Mouse (Mus musculus): ENCODE data around the gene Ccdc157. TPM values are rescaled to one million over a fixed set of nuclear protein-coding genes. Genes with fewer than 3 reads are reported as not detected.
A peak's percentile ranks its signal among the peaks of the same experiment; 100 is the strongest.

The Ccdc157 gene
- polyA plus RNA-seq, 1 experiment from 2014 or later, result 7.3 TPM

DNA sequence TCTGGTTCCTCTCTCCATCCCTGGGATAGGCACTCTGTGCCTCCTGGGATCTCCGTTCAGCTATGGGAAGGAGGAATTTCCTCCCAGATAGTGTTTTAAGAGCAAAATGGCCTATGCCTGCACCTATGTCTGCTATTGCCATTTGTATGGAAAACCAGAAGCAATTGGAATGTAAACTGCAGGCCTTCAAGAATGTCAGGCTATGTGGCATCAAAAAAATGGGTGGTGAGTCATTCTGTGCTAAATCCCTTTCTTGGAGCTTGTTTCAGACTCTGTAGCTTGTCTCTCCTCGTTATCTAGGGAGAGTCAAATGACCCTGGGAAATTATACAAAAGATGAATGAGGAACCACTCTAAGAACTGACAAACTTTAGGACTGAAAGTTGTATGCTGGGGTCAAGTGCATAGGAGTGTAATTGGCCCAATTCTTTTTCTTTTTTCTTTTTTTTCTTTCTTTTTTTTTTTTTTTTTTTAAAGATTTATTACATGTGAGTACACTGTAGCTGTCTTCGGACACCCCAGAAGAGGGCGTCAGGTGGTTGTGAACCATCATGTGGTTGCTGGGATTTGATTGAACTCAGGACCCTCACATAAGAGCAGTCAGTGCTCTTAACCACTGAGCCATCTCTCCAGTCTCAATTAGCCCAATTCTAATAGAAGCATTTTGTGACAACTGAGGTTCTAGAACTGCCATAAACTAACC, 24.3 kb upstream of the Ccdc157 start:
- H3K4me1 ChIP-seq (ENCODE audit: insufficient read depth, low read depth, low read length), result peaks cover 14% of the 10 kb centered on the region; the same call in 1 of the 2 replicates
- no peak for DNase-seq (ENCODE audit: low spot score)
- H3K9ac ChIP-seq (replicated peaks; ENCODE audit: low read depth), result no peak overlapping the region
- H3K9me3 ChIP-seq (ENCODE audit: low read length), result no peaks in the 10 kb centered on the region
- H3K36me3 ChIP-seq (ENCODE audit: insufficient read depth, low read length), result peaks cover 14% of the 10 kb centered on the region
- H3K27ac ChIP-seq (ENCODE audit: low read length), result no peak overlapping the region
- WGBS, result 61% methylated on average over 4 of the region's 4 CpGs
- no peak for ATAC-seq
- H3K27me3 ChIP-seq (replicated peaks; ENCODE audit: insufficient read depth, low read length), result no peaks in the 10 kb centered on the region
- H3K4me3 ChIP-seq (ENCODE audit: low read depth, low read length), result no peak overlapping the region
- H3K4me2 ChIP-seq (replicated peaks; ENCODE audit: low read depth, low read length), result no peak overlapping the region
- TF ChIP-seq CTCF (IDR thresholded peaks at IDR 0.05) (peak; percentile 26), EP300 (IDR thresholded peaks at IDR 0.05) (no peak)

GRCm38 (mm10) chr11:4183511-4183910, 23.4 kb upstream of the Ccdc157 start:
- TF ChIP-seq CTCF (IDR thresholded peaks at IDR 0.05) (no peak), EP300 (IDR thresholded peaks at IDR 0.05) (no peak)
- H3K27ac ChIP-seq (ENCODE audit: low read length), result peak overlapping the region; percentile 43; the same call in 1 of the 2 replicates
- DNase-seq (ENCODE audit: low spot score), result no peak
- no peak overlapping the region for H3K9ac ChIP-seq (replicated peaks; ENCODE audit: low read depth)
- peaks cover 22% of the 10 kb centered on the region for H3K36me3 ChIP-seq (ENCODE audit: insufficient read depth, low read length)
- ATAC-seq, result no peak
- peaks cover 14% of the 10 kb centered on the region; the same call in 1 of the 2 replicates for H3K4me1 ChIP-seq (ENCODE audit: insufficient read depth, low read depth, low read length)
- no peaks in the 10 kb centered on the region for H3K9me3 ChIP-seq (ENCODE audit: low read length)
- H3K4me2 ChIP-seq (replicated peaks; ENCODE audit: low read depth, low read length), result no peak overlapping the region
- no peak overlapping the region for H3K4me3 ChIP-seq (ENCODE audit: low read depth, low read length)
- no peaks in the 10 kb centered on the region for H3K27me3 ChIP-seq (replicated peaks; ENCODE audit: insufficient read depth, low read length)

DNA sequence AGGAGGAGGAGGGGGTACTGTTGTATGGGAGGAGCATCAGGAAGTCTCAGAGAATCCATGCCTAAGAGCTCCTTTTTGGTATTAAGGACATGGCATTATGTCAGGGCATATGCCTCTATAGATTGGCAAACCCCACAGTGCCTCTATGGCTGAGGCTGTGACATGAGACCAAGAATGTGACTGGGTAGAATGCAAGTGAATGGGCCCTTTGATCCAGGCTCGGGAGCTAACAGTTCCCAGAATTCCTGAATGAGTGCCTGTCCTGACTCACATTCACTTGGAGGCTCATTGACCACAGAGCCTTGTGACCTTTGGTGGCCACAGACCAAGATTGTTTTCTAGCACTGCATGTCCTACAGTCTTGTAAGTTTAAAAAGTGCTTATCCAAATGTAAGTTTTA, 22.0 kb upstream of the Ccdc157 start:
- Histone ChIP-seq H3K36me3 (ENCODE audit: insufficient read depth, low read length) (peaks cover 36% of the 10 kb centered on the region), H3K4me3 (ENCODE audit: low read depth, low read length) (no peak overlapping the region)
- 19% methylated on average over 1 of the region's 1 CpGs for WGBS

DNA sequence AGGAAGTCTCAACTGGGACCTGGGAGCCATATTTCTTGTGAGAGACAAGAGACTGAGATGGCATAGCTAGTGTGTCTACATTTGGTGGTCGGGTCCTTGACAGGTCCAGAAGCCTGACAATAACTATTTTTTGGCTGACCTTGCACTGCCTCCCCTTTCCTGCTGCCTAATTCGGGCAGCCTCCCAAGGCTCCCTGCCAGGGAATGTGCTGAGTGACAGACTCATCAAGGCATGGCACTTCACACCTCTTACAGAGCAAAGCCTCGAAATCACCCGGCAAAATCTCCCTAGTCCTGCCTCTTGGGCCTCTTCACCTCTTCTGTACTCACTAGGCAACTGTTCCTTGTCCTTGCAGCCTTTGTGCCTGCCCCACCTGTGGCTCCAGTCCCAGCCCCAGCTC, 17.6 kb upstream of the Ccdc157 start:
- H3K27ac ChIP-seq (ENCODE audit: low read length), result no peak overlapping the region
- peak; percentile 9; the same call in 1 of the 2 replicates for ATAC-seq

More for the DNA sequence above, 22.0 kb upstream of the Ccdc157 start:
- no peak overlapping the region for H3K9ac ChIP-seq (replicated peaks; ENCODE audit: low read depth)
- no peak overlapping the region for H3K4me2 ChIP-seq (replicated peaks; ENCODE audit: low read depth, low read length)
- H3K4me1 ChIP-seq (ENCODE audit: insufficient read depth, low read depth, low read length), result no peaks in the 10 kb centered on the region
- no peaks in the 10 kb centered on the region for H3K27me3 ChIP-seq (replicated peaks; ENCODE audit: insufficient read depth, low read length)
- no peak for TF ChIP-seq CTCF (IDR thresholded peaks at IDR 0.05)
- no peak for TF ChIP-seq EP300 (IDR thresholded peaks at IDR 0.05)
- H3K9me3 ChIP-seq (ENCODE audit: low read length), result no peaks in the 10 kb centered on the region
- ATAC-seq, result no peak
- no peak for DNase-seq (ENCODE audit: low spot score)
- no peak overlapping the region for H3K27ac ChIP-seq (ENCODE audit: low read length)

GRCm38 (mm10) chr11:4174586-4174985, 14.5 kb upstream of the Ccdc157 start:
- H3K36me3 ChIP-seq (ENCODE audit: insufficient read depth, low read length), result peaks cover 72% of the 10 kb centered on the region
- no peaks in the 10 kb centered on the region for H3K4me1 ChIP-seq (ENCODE audit: insufficient read depth, low read depth, low read length)
- no peak for DNase-seq (ENCODE audit: low spot score)
- WGBS, result 74% methylated on average over 5 of the region's 5 CpGs
- no peak for ATAC-seq
- no peak overlapping the region for H3K4me3 ChIP-seq (ENCODE audit: low read depth, low read length)
- no peak overlapping the region for H3K9ac ChIP-seq (replicated peaks; ENCODE audit: low read depth)
- H3K4me2 ChIP-seq (replicated peaks; ENCODE audit: low read depth, low read length), result no peak overlapping the region
- H3K9me3 ChIP-seq (ENCODE audit: low read length), result no peaks in the 10 kb centered on the region
- no peak overlapping the region for H3K27ac ChIP-seq (ENCODE audit: low read length)
- no peaks in the 10 kb centered on the region for H3K27me3 ChIP-seq (replicated peaks; ENCODE audit: insufficient read depth, low read length)
- TF ChIP-seq EP300 (IDR thresholded peaks at IDR 0.05) (no peak), CTCF (IDR thresholded peaks at IDR 0.05) (no peak)

More for the DNA sequence above, 17.6 kb upstream of the Ccdc157 start:
- peaks cover 71% of the 10 kb centered on the region for H3K36me3 ChIP-seq (ENCODE audit: insufficient read depth, low read length)
- TF ChIP-seq EP300 (IDR thresholded peaks at IDR 0.05) (no peak), CTCF (IDR thresholded peaks at IDR 0.05) (no peak)
- no peak overlapping the region for H3K4me2 ChIP-seq (replicated peaks; ENCODE audit: low read depth, low read length)
- DNase-seq (ENCODE audit: low spot score), result no peak
- no peak overlapping the region for H3K9ac ChIP-seq (replicated peaks; ENCODE audit: low read depth)
- no peak overlapping the region for H3K4me3 ChIP-seq (ENCODE audit: low read depth, low read length)
- H3K9me3 ChIP-seq (ENCODE audit: low read length), result no peaks in the 10 kb centered on the region
- H3K4me1 ChIP-seq (ENCODE audit: insufficient read depth, low read depth, low read length), result no peaks in the 10 kb centered on the region
- WGBS, result 56% methylated on average over 4 of the region's 4 CpGs
- no peaks in the 10 kb centered on the region for H3K27me3 ChIP-seq (replicated peaks; ENCODE audit: insufficient read depth, low read length)

DNA sequence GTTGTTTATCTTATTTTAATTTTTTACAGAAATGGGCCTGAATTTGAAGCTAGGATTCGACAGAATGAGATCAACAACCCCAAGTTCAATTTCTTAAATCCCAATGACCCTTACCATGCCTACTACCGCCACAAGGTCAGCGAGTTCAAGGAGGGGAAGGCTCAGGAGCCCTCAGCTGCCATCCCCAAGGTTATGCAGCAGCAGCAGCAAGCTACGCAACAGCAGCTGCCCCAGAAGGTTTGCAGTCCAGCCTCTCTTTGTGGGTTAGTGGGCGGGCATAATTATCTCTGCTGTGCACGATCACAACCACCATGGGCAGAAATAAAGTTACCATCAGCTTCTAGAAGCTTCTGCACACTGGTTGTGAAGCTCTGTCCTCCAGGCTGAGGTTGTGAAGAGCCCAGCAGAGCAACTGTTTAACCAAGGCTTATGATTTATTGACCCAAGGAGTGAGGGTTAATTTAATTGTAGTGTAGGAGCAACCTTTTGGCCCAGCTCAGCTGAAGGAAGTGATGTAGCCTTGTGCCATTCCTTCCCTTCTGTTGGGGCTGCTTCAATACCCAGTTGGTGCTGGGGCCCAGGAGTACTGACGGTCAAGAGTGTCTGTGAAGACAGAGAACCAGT, 6.5 kb upstream of the Ccdc157 start:
- Histone ChIP-seq H3K27me3 (replicated peaks; ENCODE audit: insufficient read depth, low read length) (no peaks in the 10 kb centered on the region), H3K4me3 (ENCODE audit: low read depth, low read length) (no peak overlapping the region), H3K4me2 (replicated peaks; ENCODE audit: low read depth, low read length) (no peak overlapping the region), H3K9me3 (ENCODE audit: low read length) (no peaks in the 10 kb centered on the region), H3K4me1 (ENCODE audit: insufficient read depth, low read depth, low read length) (peaks cover 2% of the 10 kb centered on the region; the same call in 1 of the 2 replicates), H3K27ac (ENCODE audit: low read length) (no peak overlapping the region), H3K9ac (replicated peaks; ENCODE audit: low read depth) (no peak overlapping the region), H3K36me3 (ENCODE audit: insufficient read depth, low read length) (peaks cover 30% of the 10 kb centered on the region)
- ATAC-seq, result no peak
- DNase-seq (ENCODE audit: low spot score), result no peak
- WGBS, result 92% methylated on average over 7 of the region's 7 CpGs
- TF ChIP-seq EP300 (IDR thresholded peaks at IDR 0.05) (no peak), CTCF (IDR thresholded peaks at IDR 0.05) (no peak)
